Mouse (Mus musculus): ENCODE measurements at regions not wholly inside any gene's neighbourhood (a gene's known extent, or its start where the extent isn't known, plus 50 kb on each side); places are given as distances from the start of the nearest gene placed in this dataset.

GRCm38 (mm10) chr4:105469300-105469821, 312.2 kb downstream of the Plpp3 start:
- no peaks in the 10 kb centered on the region for H3K4me1 ChIP-seq (replicated peaks)
- 44% methylated on average over 6 of the region's 6 CpGs for WGBS (ENCODE audit: insufficient replicate concordance)
- ATAC-seq (ENCODE audit: insufficient read depth) = no peak

DNA sequence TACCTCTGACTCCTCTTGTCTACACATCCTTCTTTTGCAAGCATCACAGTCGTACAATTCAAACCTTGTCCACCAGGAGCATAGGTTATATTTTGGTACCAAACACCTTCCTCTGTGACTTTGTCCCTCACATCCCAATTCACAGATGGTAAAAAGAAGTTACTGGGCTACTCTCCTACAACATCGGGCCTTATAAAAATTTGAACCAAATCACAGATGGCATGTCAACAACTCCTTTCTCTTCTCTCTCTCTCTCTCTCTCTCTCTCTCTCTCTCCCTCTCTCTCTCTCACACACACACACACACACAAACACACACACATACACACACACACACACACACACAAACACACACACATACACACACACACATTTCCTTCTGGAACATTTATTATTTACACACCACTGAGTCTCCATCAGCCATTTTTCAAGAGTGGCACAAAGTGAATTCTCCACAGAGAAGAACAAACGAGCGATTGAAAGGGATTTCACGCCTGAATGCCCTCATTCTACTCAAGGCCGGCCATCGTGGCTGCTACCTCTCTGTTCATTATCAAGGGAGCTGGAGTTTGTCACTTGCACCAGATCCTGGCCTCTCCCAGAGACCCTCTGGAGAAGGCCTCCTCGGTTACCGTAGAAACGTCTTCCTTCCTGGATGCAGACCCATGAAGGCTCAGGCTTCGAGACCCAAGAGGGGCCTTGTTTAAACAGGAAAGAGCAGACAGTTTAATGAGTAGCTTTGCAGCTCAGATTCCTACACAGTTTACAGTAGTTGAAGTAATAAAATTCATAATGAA, 314.7 kb upstream of the Gm12728 start:
- Histone ChIP-seq H3K27me3 (no peaks in the 10 kb centered on the region), H3K9ac (no peak overlapping the region), H3K36me3 (replicated peaks) (no peaks in the 10 kb centered on the region), H3K4me1 (replicated peaks) (no peaks in the 10 kb centered on the region), H3K27ac (replicated peaks) (no peak overlapping the region), H3K4me3 (replicated peaks) (no peak overlapping the region), H3K4me2 (no peak overlapping the region), H3K9me3 (replicated peaks) (no peaks in the 10 kb centered on the region)
- WGBS (ENCODE audit: insufficient replicate concordance) = 52% methylated on average over 11 of the region's 11 CpGs
- ATAC-seq (ENCODE audit: insufficient read depth) = no peak

More at GRCm38 (mm10) chr4:105469300-105469821, 312.2 kb downstream of the Plpp3 start:
- H3K4me2 ChIP-seq = no peak overlapping the region
- no peaks in the 10 kb centered on the region for H3K27me3 ChIP-seq
- no peaks in the 10 kb centered on the region for H3K9me3 ChIP-seq (replicated peaks)
- no peak overlapping the region for H3K4me3 ChIP-seq (replicated peaks)
- H3K9ac ChIP-seq = no peak overlapping the region
- no peak overlapping the region for H3K27ac ChIP-seq (replicated peaks)
- H3K36me3 ChIP-seq (replicated peaks) = no peaks in the 10 kb centered on the region

DNA sequence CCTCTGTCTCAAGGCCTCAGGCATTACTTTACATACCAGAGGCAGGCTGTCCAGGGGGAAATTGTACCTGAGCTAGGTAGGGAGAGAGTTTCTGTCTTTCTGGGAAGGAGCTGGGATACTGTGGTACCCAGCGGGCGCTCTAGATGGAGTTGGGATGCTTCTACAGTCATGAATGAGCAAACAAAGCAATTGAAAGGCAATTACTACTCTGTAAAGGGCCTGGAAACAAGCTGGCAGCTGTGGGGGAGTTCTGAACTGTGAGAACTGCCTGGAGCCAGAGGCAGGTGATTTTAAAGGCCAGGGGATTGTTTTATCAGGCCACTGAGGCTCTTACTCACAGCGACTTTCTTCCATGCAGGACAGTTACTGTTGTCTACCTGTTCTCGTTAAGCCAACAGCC, 313.3 kb upstream of the Gm12728 start:
- no peak for ATAC-seq (ENCODE audit: insufficient read depth)
- no peak overlapping the region for H3K4me2 ChIP-seq
- H3K4me1 ChIP-seq (replicated peaks) = no peaks in the 10 kb centered on the region

GRCm38 (mm10) chr4:105486376-105486775, 303.3 kb upstream of the Gm12728 start:
- ATAC-seq (ENCODE audit: insufficient read depth) = no peak
- no peak overlapping the region for H3K4me2 ChIP-seq

More for the DNA sequence above, 313.3 kb upstream of the Gm12728 start:
- 64% methylated on average over 4 of the region's 4 CpGs for WGBS (ENCODE audit: insufficient replicate concordance)
- H3K36me3 ChIP-seq (replicated peaks) = no peaks in the 10 kb centered on the region
- no peaks in the 10 kb centered on the region for H3K27me3 ChIP-seq
- no peak overlapping the region for H3K9ac ChIP-seq
- H3K4me3 ChIP-seq (replicated peaks) = no peak overlapping the region
- no peak overlapping the region for H3K27ac ChIP-seq (replicated peaks)
- no peaks in the 10 kb centered on the region for H3K9me3 ChIP-seq (replicated peaks)

GRCm38 (mm10) chr4:105496176-105496575, 293.5 kb upstream of the Gm12728 start:
- H3K9ac ChIP-seq = no peak overlapping the region
- no peak overlapping the region for H3K4me3 ChIP-seq (replicated peaks)
- no peaks in the 10 kb centered on the region for H3K27me3 ChIP-seq
- ATAC-seq (ENCODE audit: insufficient read depth) = no peak
- no peaks in the 10 kb centered on the region for H3K36me3 ChIP-seq (replicated peaks)
- H3K27ac ChIP-seq (replicated peaks) = no peak overlapping the region
- H3K9me3 ChIP-seq (replicated peaks) = no peaks in the 10 kb centered on the region
- H3K4me1 ChIP-seq (replicated peaks) = no peaks in the 10 kb centered on the region
- H3K4me2 ChIP-seq = no peak overlapping the region
- WGBS (ENCODE audit: insufficient replicate concordance) = 85% methylated on average over 2 of the region's 2 CpGs

More at GRCm38 (mm10) chr4:105486376-105486775, 303.3 kb upstream of the Gm12728 start:
- Histone ChIP-seq H3K36me3 (replicated peaks) (no peaks in the 10 kb centered on the region), H3K4me1 (replicated peaks) (no peaks in the 10 kb centered on the region), H3K9me3 (replicated peaks) (no peaks in the 10 kb centered on the region), H3K4me3 (replicated peaks) (no peak overlapping the region), H3K9ac (no peak overlapping the region), H3K27me3 (no peaks in the 10 kb centered on the region), H3K27ac (replicated peaks) (no peak overlapping the region)
- 45% methylated on average over 1 of the region's 1 CpGs for WGBS (ENCODE audit: insufficient replicate concordance)

DNA sequence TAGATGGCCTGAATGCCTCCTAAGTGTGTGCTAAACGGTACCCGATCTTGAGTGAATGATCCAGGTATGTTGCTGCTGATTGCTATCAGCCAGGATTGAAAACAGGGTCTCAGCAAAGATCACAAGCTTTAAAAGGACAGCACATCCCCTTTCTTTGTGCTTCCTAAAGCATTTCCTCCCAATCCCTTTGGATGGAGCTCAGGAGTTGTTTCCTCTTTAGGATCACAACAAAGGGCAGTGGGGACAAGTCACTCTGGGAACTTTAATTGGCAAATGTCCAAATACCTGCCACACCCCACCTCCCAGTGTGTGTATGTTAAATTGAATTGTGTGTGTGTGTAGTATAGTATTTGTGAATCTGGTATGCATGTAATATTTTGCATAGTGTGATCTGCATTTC, 283.5 kb upstream of the Gm12728 start:
- Histone ChIP-seq H3K4me3 (replicated peaks) (no peak overlapping the region), H3K4me2 (no peak overlapping the region), H3K4me1 (replicated peaks) (no peaks in the 10 kb centered on the region), H3K9me3 (replicated peaks) (no peaks in the 10 kb centered on the region), H3K36me3 (replicated peaks) (no peaks in the 10 kb centered on the region), H3K27ac (replicated peaks) (no peak overlapping the region), H3K9ac (no peak overlapping the region), H3K27me3 (no peaks in the 10 kb centered on the region)
- 56% methylated on average over 2 of the region's 2 CpGs for WGBS (ENCODE audit: insufficient replicate concordance)
- ATAC-seq (ENCODE audit: insufficient read depth) = no peak

DNA sequence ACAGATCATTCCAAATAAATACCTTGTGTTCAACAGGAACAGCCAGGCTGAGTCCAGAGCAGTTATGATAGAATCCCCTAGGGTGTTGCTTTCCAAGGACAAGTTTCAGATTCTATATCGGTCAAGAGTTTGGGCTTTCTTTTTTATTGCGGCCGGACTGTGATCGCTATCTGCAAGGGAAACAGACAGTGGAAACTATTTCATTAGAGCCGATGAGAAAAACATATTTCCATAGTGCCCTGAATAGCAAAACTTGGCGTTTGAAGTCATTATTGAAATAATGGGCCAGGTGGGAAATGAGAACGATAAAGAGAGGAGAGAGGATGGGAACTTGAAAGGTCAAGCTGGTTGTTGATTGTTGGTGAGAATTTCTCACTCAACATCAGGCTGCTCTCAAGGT, 282.4 kb upstream of the Gm12728 start:
- Histone ChIP-seq H3K27me3 (no peaks in the 10 kb centered on the region), H3K9ac (no peak overlapping the region), H3K36me3 (replicated peaks) (no peaks in the 10 kb centered on the region), H3K4me3 (replicated peaks) (no peak overlapping the region), H3K9me3 (replicated peaks) (no peaks in the 10 kb centered on the region), H3K4me1 (replicated peaks) (no peaks in the 10 kb centered on the region), H3K27ac (replicated peaks) (no peak overlapping the region), H3K4me2 (no peak overlapping the region)
- ATAC-seq (ENCODE audit: insufficient read depth) = no peak
- 66% methylated on average over 7 of the region's 7 CpGs for WGBS (ENCODE audit: insufficient replicate concordance)

DNA sequence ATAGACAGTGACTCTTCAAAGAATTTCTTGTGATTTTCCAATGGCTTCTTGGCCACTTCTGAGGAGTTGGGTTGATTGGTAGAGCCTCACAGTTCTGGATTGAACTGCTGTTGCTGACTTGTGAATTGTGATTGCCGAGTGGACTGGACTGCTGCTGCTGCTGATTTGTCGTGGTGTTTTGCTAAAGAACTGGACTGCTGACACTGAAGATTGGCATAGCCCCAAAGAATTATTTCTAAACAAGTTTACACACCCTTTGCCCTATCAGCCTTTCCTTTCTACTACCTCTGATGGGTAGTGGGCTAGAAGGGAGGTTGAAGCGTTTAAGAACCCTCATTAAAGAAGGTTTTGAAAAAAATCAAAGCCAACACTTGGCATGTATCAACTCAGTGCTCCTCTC, 280.6 kb upstream of the Gm12728 start:
- ATAC-seq (ENCODE audit: insufficient read depth) = no peak
- H3K27me3 ChIP-seq = no peaks in the 10 kb centered on the region
- no peak overlapping the region for H3K4me2 ChIP-seq
- no peaks in the 10 kb centered on the region for H3K36me3 ChIP-seq (replicated peaks)
- H3K9me3 ChIP-seq (replicated peaks) = no peaks in the 10 kb centered on the region
- H3K4me3 ChIP-seq (replicated peaks) = no peak overlapping the region
- H3K9ac ChIP-seq = no peak overlapping the region
- no peaks in the 10 kb centered on the region for H3K4me1 ChIP-seq (replicated peaks)
- WGBS (ENCODE audit: insufficient replicate concordance) = 62% methylated on average over 3 of the region's 3 CpGs
- H3K27ac ChIP-seq (replicated peaks) = no peak overlapping the region

- H3K4me1 ChIP-seq (replicated peaks) = no peaks in the 10 kb centered on the region
- no peaks in the 10 kb centered on the region for H3K9me3 ChIP-seq (replicated peaks)
- H3K4me3 ChIP-seq (replicated peaks) = no peak overlapping the region
- no peaks in the 10 kb centered on the region for H3K36me3 ChIP-seq (replicated peaks)
- H3K27me3 ChIP-seq = no peaks in the 10 kb centered on the region
- WGBS (ENCODE audit: insufficient replicate concordance) = 48% methylated on average over 1 of the region's 1 CpGs
- no peak overlapping the region for H3K27ac ChIP-seq (replicated peaks)
- ATAC-seq (ENCODE audit: insufficient read depth) = no peak
- no peak overlapping the region for H3K4me2 ChIP-seq
- H3K9ac ChIP-seq = no peak overlapping the region
These were observed 279.3 kb upstream of the Gm12728 start for GRCm38 (mm10) chr4:105510406-105510805.

DNA sequence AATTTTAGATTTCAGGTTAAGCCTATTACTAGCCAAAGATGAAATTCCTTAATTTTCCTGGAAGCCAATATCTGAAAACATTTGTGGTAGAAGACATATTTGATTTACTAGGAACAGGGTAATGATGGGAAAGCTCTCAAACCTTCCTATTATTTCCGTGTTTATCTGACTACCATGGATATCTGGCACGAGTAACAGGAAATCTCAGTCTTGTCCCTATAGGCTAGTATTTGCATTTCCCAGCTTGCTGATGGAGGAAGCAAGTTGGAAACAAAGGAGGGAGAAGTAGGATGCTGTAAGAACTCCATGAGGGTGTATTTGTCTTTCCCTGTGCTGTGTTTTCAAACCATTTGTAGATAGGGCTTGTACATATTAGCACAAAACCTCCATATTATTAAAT, 264.5 kb upstream of the Gm12728 start:
- 36% methylated on average over 2 of the region's 2 CpGs for WGBS (ENCODE audit: insufficient replicate concordance)
- H3K36me3 ChIP-seq (replicated peaks) = no peaks in the 10 kb centered on the region
- ATAC-seq (ENCODE audit: insufficient read depth) = no peak
- H3K4me2 ChIP-seq = no peak overlapping the region
- H3K4me3 ChIP-seq (replicated peaks) = no peak overlapping the region
- H3K4me1 ChIP-seq (replicated peaks) = no peaks in the 10 kb centered on the region
- no peak overlapping the region for H3K9ac ChIP-seq
- no peaks in the 10 kb centered on the region for H3K9me3 ChIP-seq (replicated peaks)
- H3K27ac ChIP-seq (replicated peaks) = no peak overlapping the region
- no peaks in the 10 kb centered on the region for H3K27me3 ChIP-seq

GRCm38 (mm10) chr4:105526755-105527154, 262.9 kb upstream of the Gm12728 start:
- H3K4me3 ChIP-seq (replicated peaks) = no peak overlapping the region
- H3K4me1 ChIP-seq (replicated peaks) = no peaks in the 10 kb centered on the region
- H3K4me2 ChIP-seq = no peak overlapping the region
- H3K9ac ChIP-seq = no peak overlapping the region
- ATAC-seq (ENCODE audit: insufficient read depth) = no peak
- no peaks in the 10 kb centered on the region for H3K9me3 ChIP-seq (replicated peaks)
- no peaks in the 10 kb centered on the region for H3K36me3 ChIP-seq (replicated peaks)
- no peaks in the 10 kb centered on the region for H3K27me3 ChIP-seq
- H3K27ac ChIP-seq (replicated peaks) = no peak overlapping the region
- WGBS (ENCODE audit: insufficient replicate concordance) = 70% methylated on average over 7 of the region's 7 CpGs

DNA sequence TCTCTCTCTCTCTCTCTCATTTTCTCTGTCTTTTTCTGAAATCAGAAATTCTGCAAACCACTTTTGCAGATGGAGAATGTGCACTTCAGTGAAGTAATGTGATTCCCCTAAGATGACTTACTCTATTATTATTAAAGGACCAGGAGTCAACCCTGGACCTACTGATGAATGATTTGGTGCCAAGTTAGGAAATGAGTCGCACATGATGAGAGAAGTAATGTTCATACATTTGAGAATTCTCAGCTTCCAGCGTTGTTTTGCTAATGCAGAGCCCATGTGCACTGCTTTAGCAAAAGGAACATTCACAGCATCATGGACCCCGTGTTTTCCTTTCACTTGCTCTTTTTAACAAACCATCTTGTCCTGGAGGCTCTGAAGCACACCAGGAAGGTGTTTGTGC, 262.4 kb upstream of the Gm12728 start:
- Histone ChIP-seq H3K4me1 (replicated peaks) (no peaks in the 10 kb centered on the region), H3K27me3 (no peaks in the 10 kb centered on the region), H3K9me3 (replicated peaks) (no peaks in the 10 kb centered on the region), H3K36me3 (replicated peaks) (no peaks in the 10 kb centered on the region), H3K4me3 (replicated peaks) (no peak overlapping the region), H3K27ac (replicated peaks) (no peak overlapping the region), H3K9ac (no peak overlapping the region), H3K4me2 (no peak overlapping the region)
- ATAC-seq (ENCODE audit: insufficient read depth) = no peak
- WGBS (ENCODE audit: insufficient replicate concordance) = 58% methylated on average over 3 of the region's 3 CpGs

Measured in liver, embryonic 15.5 days (tissue).